Mouse (Mus musculus) kidney, adult 2 months (tissue): ENCODE data around the gene Cers4.

Experiments used
- CTCF ChIP-seq: fragments of 200-500 bp; conservative IDR thresholded peaks from 2 replicates; pipeline ENCODE4 v1.5.1; 2011; ENCODE audit warnings: low read depth, mild to moderate bottlenecking, control low read depth, low read length, moderate library complexity, mixed read lengths; ENCODE audit not compliant: insufficient read depth, insufficient read length
- POLR2A ChIP-seq: fragments of 200-500 bp; IDR thresholded peaks from one replicate; pipeline ENCODE4 v1.6.1; 2011; ENCODE audit warnings: low read depth, low read length, control low read depth

GRCm38 (mm10) chr8:4458165-4458564 is 34.7 kb upstream of the Cers4 start:
- no peak for TF ChIP-seq CTCF
- no peak for TF ChIP-seq POLR2A
